Mouse (Mus musculus): ENCODE results near the gene Sytl4. TPM values are rescaled to one million over a fixed set of nuclear protein-coding genes. Genes with fewer than 3 reads are reported as not detected.

Gene Sytl4
- polyA plus RNA-seq, 3 experiments from 2014 or later = 0.85 to 1.6 TPM; not detected in 1

Other genes with a start within 250 kb of the Sytl4 start
- gene Tnmd, start 130.8 kb downstream of the Sytl4 start, polyA plus RNA-seq (2017; shearing (Covaris generic)) = not detected
- gene Tspan6, start 83.4 kb downstream of the Sytl4 start, polyA plus RNA-seq (2017; shearing (Covaris generic)) = 1 to 10 TPM; 3.0 to 6.7 (median 4.7) TPM
- gene Srpx2, start 73.4 kb downstream of the Sytl4 start, polyA plus RNA-seq (2017; shearing (Covaris generic)) = not detected
- 10 to 100 TPM; 27.1 to 42.3 (median 27.3) TPM for gene Cstf2, start 77.4 kb upstream of the Sytl4 start, polyA plus RNA-seq (2017; shearing (Covaris generic))
- 1 to 10 TPM in 1 of 3 experiments, under 1 TPM in 1, not detected in 1; 0.83 to 1.3 TPM for gene Xkrx, start 180.3 kb upstream of the Sytl4 start, polyA plus RNA-seq (2017; shearing (Covaris generic))
- under 1 TPM in 1 of 3 experiments, not detected in 2; 0.19 TPM for gene Arl13a, start 205.7 kb upstream of the Sytl4 start, polyA plus RNA-seq (2017; shearing (Covaris generic))
- under 1 TPM in 2 of 3 experiments, not detected in 1; 0.67 to 0.82 TPM for gene Nox1, start 240.1 kb upstream of the Sytl4 start, polyA plus RNA-seq (2017; shearing (Covaris generic))

Data from inflammation-experienced regulatory T-cells, adult 6 months (primary cell).